Mouse (Mus musculus): Measurements from ENCODE around the gene Myo15.
"Not testable (repeated sequence)": the region's sequence is repeated elsewhere in the genome, so short reads cannot be mapped to it uniquely, and the experiment has no call there.

Myo15 gene

DNA sequence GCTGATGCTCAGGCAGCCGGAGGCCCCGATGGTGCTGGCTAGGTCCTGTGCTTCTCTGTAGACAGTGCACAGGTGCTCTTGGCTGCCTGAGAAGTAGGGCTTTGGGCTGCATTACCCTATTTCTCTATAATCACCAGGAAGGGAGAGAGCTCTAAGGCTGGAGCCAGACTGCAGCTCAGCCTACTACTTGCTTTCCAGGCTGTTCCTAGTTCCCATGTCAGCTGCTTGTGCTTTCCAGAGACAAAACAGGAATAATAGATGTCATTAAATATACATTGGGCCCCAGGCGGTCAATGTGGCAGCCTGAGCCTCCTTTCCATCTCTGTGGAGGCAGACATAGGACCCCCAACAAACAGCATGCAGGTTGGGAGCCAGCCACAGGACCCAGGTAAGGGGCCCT lies at the start of gene Myo15:
Gene Myo15, plus strand, starts transcription at position 301 of the 400 bp plus-strand sequence.
- DNase-seq = no peak

DNA sequence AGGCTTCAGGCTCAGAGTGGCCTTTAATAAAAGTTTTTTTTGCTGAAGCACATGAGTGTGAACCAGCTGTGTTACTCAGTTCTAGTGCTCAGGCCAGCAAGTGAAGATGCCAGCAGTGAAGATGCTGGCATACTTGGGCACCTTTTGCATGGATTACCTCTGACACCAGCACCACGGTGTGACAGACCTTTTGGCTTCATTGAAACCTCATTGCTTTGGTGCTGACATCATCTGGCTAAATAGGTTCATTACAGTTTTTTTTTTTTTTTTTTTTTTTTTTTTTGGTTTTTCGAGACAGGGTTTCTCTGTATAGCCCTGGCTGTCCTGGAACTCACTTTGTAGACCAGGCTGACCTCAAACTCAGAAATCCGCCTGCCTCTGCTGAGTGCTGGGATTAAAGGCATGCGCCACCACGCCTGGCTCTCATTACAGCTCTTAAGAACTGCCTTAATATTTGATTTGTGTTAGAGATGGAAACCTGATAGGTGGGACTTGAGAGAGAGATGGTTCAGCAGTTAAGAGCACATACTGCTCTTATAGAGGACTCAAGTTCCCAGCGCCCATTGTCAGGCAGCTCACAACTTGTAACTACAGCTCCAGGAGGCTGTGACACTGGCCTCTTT lies 47.0 kb upstream of the Myo15 start:
- DNase-seq = no peak

DNA sequence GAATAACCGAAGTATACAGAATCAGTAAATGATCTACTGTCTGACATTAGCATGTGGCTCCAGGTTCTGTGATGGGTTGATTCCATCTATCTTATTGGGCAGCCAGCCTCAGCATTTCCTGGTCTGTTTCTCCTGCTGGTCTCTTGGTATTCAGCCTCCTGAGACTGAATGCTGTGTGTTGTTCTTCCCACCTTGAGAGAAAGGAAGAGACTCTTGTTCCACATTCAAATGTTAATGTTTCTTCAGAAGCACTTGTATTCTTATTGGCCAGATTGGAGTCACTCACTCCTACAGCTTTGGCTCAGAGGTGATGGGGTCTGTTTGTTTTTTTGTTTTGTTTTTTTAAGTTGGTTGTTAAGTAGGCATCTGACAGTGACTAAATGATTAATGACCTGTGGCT lies 46.1 kb upstream of the Myo15 start:
- no peak for DNase-seq

DNA sequence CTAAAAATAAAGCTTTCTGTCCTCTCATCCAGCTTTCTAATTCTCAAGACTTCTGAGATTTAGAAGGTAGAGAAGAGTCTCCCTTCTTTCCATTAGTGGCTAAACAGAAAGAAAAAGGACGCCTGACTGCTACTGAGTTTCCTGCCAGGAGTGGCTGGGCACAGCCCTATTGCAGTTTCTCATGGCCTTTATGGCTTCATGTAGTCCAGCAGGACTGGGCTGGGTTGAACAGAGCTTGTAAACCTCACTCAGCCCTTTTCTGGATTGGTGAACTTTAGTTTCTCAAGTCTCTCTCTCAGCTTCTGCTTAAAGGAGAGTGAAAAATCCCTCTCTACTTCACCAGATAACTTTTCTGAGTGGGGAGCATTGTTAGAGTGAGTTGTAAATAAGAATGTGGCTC lies 42.7 kb upstream of the Myo15 start:
- DNase-seq = no peak

DNA sequence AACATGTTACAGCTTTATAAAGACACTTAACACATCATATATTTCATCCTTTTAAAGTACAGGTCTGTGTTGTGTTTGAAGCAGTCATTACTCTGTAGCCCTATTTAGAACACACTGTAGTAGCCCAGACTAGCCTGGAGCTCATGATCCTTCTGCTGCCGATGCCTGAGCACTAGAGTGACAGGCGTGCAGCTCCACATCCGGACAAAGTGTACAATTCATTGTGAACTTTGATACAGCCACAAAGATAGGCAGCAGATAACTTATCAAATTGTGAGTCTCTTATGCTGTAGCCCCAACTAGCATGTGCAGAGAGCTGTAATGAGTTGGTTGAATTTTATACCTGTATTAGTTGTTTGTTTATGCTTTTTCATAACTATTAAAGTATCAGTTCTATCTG lies 41.5 kb upstream of the Myo15 start:
- no peak for DNase-seq

DNA sequence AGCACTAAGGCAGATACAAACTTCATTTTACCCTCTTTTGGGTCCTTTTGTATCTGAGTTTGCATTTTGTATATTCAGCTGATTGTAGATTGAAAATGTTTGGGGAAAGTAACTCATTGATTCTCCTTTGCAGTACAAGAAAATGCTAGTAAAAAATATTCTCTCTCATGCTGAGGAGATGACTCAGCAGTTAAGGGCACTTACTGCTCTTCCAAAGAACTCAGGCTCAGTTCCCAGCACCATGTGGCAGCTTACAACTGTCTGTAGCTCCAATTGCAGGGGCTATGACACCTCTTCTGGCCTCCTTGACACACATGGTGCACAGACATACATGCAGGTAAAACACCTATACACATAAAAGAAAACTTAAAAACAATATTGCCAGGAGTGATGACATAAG lies 35.6 kb upstream of the Myo15 start:
- DNase-seq = no peak

DNA sequence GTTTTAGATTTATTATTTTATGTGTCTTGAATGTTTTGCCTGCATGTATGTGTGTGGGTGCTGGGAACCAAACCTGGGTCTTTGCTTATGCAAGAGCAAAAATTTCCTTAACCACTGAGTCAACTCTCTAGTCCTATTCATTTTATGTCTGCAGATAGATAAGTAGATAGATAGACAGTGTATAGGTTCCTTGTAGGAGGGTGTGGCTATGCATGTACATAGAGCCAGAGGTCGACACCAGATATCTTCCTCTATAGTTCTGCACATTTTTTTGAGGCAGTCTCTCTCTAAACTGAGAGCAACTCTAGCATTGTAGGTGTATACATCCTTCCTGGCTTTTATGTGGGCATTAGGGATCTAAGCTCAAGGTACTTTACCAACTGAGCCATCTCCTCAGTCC lies 34.0 kb upstream of the Myo15 start:
- DNase-seq = no peak

DNA sequence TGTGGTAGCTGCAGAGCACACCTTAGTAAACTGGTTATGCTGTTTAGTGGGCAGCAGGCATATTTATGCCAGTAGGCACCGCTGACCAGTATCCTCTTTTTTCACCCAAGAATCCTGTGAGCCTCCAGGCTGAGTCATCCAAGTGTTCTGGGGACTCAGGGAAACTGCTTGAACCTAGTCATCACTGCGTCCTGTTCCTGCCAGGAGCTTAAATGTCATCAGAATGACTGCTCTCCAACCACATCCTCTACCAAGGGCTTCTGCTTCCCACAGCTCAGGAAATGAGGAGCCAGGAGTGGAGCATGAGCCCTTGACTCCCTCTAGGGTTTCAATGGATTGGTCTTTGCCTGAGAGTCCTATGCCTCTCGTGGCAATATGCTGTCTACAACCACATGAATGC lies 32.5 kb upstream of the Myo15 start:
- no peak for DNase-seq

DNA sequence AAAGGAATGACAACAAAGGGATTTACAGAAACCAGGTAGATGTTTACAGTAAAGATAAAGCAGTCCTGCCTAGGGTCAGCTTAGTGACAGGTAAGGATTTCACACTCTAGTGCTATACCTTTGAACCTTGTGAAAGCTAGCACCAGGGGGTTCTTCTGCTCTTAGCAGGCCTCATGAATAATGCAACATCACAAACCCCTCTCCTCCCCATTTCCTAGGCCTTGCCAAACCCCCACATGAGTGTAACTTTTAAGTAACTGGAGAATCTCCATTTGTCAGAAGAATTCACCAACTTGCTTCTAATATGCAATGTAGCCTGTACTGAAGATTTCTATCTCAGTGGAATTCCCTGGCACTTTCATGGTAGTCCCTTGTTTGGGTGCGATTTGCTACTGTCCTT lies 29.5 kb upstream of the Myo15 start:
- DNase-seq = not testable (repeated sequence)

DNA sequence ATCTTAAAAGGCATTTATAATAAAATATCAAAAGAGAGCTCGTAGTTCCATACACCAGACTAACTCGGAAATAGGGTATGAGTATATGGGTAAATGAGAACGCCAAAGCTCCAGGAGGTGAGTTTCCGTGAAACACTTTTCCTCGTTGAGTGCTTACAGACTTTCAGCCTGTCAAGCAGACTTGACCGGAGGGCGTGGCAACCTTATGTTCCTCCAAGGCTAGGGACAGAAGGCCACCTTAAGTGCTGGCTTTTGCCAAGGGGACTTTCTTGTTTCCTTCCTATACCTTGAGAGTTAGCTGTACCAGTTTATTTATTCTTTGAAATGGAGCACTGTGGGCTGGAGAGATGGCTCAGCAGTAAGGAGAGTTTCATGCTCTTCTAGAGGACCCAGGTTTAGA lies 29.0 kb upstream of the Myo15 start:
- DNase-seq = no peak

DNA sequence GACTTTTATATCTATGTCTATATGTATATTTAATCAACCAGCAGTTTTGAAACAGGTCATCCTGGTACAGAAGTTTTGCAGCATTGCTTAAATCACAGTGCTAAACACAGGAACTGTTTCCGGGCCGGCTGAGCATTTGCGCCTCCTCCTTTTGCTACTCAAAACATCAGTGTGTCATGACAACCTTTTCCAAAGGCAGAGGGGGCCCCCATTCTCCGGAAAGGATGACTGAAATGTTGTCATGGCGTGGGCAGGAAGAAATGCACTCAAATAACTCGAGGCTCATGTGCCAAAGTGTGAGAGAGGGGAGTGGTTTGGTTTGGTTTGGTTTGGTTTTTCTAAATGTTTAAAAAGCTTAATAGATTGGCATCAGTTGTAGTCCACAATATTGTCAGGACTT lies 26.2 kb upstream of the Myo15 start:
- no peak for DNase-seq

DNA sequence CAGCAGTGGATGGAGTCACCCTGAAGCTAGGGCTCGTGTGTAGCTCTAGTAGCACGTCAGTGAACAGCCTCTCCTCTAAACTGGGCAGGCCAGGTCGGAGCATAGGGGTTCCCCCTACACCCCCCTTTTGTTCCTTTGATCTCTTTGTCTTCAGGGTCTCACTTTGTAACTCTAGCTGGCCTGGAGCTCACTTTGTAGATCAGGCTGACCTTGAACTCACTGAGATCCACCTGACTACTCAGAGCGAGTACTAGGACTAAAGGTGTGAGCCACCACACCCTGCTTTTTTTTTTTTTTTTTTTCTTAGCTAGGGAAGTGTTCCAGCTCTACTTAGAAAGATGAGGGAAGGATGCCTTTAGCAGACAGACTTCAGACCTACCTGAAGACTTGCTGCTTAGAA lies 25.1 kb upstream of the Myo15 start:
- DNase-seq = no peak

DNA sequence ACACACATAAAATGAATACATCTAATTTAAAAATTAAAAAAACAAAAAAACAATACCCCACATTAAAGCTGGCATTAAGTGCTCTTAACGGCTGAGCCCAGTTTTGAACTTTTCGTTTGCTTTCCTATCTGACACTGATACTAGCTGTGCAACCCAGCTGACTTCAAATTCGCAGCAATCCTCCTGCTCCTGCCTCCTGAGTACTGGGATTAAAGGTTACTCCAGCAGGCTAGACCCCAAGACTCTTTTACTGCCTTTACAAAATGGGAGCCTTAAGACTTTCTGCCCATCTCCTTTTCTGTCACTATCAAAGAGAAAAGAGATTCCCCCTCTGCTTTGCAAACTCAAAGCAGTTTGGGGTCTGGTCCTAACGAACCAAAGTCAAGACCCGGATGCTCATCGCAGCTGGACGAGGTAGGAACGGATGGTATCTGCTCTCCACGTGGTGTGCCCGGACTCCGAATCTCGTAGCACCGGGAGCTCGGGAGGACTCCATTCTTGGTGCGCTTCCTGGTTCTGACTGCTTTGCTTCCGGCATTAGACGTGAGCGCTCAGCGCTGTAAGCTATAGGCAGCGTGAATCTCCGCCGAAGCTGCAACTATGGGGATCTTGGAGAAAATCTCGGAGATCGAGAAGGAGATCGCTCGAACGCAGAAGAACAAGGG lies 14.9 kb upstream of the Myo15 start, which contains the start of gene Drg2:
Gene Drg2, plus strand, starts transcription at position 512 of the 665 bp plus-strand sequence.
- DNase-seq = peak; percentile 81 to 89

DNA sequence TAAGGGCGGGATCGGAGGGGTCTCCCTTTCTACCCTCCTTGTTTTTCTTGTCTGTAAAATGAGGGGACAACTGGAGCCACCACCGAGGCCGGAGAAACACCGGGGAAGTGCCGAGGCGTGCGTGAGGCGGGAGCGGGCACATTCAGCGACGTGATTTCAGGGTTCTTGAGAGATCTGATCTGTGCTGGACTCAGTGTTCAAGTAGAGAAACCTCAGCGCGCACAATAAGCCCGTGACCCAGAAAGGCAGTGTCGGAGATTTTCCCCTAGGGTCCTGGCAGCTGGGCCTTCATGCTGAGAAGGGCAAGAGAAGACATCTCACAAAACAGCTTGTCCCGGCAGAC lies 14.4 kb upstream of the Myo15 start:
- no peak for DNase-seq

DNA sequence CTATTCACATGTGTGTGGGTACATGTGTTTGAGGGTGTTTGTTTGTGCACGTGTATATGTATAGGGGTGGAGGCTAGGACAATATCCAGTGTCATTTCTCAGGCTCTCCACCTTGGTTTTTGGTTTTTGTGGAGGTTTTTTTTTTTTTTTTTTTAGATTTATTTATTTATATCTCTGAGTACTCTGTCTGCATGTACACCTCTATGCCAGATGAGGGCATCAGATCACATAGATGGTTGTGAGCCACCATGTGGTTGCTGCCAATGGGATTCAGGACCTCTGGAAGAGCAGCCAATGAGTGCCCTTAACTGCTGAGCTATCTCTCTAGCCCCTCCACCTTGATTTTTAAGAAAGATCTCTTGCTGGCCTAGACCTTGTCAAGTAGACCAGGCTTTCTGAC lies 11.2 kb upstream of the Myo15 start:
- DNase-seq = no peak

DNA sequence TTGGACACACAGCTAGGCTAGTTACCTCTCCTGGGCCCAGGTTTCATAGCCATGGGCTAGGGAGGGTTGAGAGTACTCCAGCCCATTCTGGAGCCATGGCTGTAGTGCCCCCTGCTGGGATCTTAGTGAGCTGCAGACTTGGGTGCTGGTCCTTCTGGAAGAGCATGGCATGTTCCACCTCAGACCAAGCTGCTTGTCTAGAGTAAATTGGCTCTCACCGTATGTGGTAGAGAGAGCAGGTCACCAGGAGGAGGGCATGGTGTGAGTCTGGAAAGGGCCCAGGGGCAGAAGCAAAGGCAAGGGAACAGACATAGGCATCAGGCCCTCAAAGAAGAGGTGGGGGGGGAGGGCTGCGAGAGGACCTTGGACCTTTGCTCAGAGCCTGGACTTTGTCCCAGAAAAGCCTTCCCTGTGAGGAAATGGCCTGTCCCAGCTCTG lies 3.2 kb upstream of the Myo15 start:
- DNase-seq = peak; percentile 85 to 86

DNA sequence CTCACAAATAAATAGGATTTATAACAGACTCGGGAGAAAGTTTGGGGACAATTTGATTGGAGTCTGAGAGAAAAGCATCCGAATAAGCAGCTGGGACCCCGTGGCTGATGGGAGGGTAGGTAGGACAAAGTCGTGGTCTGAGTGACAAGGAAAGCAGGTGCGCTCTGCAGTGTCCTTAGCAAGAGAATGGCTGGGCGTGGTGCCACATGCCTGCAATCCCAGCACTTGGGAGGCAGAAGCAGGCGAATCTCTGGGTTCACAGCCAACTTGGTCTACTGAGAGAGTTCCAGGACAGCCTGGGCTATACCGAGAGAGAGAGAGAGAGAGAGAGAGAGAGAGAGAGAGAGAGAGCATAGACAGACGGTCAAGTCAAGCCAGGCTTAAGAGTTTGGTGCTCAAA lies 1.6 kb downstream of the Myo15 start:
- no peak for DNase-seq

DNA sequence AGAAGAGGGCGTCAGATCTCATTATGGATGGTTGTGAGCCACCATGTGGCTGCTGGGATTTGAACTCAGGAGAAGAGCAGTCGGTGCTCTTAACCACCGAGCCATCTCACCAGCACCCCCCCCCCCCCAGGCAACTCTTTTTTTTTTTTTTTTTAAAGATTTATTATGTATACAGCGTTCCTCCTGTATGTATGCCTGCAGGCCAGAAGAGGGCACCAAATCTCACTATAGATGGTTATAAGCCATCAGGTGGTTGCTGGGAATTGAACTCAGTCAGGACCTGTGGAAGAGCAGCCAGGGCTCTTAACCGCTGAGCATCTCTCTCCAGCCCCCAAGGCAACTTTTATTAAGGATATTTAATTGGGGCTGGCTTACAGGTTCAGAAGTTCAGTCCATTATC lies 5.4 kb downstream of the Myo15 start:
- DNase-seq = no peak

DNA sequence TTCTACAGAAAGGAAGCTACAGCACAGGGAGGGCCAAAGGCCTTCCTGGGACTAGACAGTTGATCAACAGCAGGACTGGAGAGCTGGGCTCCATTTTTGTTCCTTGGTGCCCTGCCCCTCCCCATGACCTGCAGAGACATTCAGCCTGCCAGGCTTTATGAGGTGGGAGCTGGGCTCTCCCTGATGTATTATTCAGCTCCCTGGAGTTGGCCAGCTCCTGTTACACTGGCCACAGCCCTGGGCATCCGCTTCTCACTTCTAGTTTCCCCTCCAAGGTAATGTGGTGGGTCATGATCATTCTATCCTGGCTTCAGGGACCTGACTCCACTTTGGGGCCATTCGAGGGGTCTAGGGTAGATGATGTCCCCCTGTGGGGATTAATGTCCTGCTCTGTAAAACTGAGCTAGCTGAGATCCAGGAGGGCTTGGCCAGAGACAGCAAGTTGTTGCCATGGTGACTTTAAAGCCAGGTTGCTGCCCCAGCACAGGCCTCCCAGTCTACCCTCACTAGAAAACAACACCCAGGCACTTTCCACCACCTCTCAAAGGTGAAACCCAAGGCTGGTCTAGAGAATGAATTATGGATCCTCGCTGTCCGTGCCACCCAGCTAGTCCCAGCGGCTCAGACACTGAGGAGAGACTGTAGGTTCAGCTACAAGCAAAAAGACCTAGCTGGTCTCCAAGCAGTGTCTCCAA lies 6.7 kb downstream of the Myo15 start:
- DNase-seq = no peak

DNA sequence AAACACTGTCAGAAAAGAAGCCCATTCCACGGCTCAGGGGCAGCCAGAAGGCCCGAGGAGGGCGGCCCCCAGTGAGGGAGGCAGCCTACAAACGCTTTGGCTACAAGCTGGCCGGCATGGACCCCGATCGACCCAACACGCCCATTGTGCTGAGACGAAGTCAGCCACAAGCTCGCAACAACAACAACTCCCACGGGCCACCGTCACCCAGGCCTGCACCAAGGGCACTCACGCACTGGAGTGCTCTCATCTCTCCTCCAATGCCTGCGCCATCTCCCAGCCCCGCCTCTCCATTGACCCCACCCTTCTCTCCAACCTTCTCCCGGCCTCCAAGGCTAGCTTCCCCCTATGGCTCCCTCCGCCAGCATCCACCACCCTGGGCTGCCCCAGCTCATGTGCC lies 9.0 kb downstream of the Myo15 start:
- no peak for DNase-seq

DNA sequence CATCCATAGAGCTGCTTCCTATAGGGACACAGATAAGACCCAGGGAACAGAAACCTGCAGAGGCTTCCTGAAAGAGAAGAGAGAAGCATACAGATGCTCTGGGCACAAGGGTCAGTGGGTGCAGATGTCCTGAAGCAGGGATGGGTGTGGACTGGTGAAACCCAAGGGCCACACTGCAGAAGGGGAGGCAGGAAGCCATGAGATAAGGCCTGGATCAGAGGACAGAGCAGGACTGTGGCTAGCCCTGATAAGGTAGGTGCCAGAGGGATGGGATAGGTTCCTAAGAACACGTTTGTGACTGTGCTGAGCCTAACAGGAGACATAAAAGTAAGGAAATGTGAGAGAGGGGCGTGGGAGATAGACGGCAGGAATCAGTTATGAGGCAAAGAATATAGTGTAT lies 17.1 kb downstream of the Myo15 start:
- no peak for DNase-seq

DNA sequence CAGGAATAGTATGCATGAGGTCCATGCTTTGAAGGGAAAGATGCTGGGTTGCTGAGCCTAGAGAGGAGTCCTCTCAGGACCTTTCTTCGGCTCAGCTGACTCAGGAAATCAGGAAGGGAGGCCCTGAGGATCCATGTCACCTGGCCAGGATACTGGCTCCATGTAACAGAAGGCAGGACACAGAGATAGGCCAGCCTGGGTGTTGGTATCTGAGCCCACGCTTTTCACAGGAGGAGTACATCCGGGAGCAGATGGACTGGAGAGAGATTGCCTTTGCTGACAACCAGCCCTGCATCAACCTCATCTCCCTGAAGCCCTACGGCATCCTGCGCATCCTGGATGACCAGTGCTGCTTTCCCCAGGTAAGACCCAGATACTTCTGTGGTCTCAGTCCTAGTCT lies 23.6 kb downstream of the Myo15 start:
- DNase-seq = no peak

DNA sequence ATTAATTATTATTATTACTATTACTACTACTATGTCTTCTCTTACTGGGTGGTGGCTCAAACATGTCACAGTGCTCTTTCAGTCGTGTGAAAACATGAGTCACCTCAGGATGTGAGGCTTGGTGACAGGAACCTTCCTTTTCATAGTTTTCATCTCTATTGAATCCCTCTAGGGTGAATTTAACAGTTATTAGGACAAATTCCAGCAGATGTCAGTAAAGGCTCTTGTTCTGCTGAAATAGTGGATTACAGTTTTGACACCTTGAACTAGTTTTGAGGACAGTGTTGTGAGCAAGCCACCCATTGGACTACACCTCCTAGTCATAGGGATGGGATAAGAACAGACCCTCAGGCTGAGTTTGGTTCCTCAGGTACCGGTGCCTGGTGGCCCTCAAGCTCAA lies 26.6 kb downstream of the Myo15 start:
- no peak for DNase-seq

DNA sequence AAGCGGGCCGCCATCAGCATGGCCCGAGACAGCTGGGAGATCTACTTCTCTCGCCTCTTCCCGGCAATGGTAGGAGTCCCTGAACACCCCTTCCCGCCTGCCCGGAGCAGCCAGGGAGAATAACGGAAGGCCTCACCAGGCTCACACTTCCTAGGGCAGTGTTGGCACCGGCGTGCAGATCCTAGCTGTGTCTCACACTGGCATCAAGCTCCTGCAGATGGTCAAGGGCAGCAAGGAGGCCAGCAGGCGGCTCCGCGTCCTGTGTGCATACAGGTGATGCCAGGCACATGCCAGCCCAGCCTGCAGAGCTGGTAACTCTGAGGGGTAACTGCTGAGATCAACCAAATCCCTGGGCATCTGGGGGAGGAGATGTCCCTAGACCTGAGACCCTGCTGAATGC lies 38.1 kb downstream of the Myo15 start:
- DNase-seq = no peak

DNA sequence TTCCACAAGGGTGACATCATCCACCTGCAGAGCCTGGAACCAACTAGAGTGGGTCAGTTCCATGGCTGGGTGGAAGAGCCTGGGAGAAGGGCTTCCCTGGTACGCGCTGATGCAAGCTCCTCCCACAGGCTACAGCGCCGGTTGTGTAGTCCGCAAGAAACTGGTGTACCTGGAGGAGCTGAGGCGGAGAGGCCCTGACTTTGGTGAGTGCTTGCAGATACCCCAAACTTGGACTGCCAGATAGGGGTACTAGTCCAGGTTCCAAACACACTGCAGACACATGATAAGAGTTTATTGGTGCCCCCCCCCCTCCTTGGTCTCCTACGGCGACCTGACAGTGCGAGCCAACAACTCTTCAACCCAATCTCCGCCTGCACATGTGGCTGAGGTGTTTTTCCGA lies 39.8 kb downstream of the Myo15 start:
- DNase-seq = no peak

Measured in kidney, adult 8-10 months (tissue).